Mouse (Mus musculus) kidney, embryonic 15.5 days (tissue): ENCODE results near the gene Dcx. TPM values are rescaled to one million over a fixed set of nuclear protein-coding genes. Genes with fewer than 3 reads are reported as not detected.

Experiments
- ATAC-seq: fragments of 200-750 bp; cut with Nextera tagmentation; replicated peaks from 2 replicates; pipeline ENCODE4 v1.8.0; 2017; ENCODE audit warnings: moderate TSS enrichment; ENCODE audit not compliant: low FRiP score
- H3K27ac ChIP-seq: fragments of 300-500 bp; sonication (generic); 2 replicates; pipeline ENCODE4 v1.5.1; 2015; ENCODE audit warnings: mild to moderate bottlenecking, inconsistent platforms
- H3K27me3 ChIP-seq: fragments of 300-500 bp; sonication (generic); 2 replicates; pipeline ENCODE4 v1.6.1; 2015; ENCODE audit warnings: inconsistent platforms
- H3K36me3 ChIP-seq: fragments of 300-500 bp; sonication (generic); 2 replicates; pipeline ENCODE4 v1.6.1; 2015; ENCODE audit warnings: inconsistent platforms
- H3K4me1 ChIP-seq: fragments of 300-500 bp; sonication (generic); 2 replicates; pipeline ENCODE4 v1.6.1; 2015; ENCODE audit warnings: inconsistent platforms
- H3K4me2 ChIP-seq: fragments of 300-500 bp; sonication (generic); 2 replicates; pipeline ENCODE4 v1.6.1; 2015; ENCODE audit warnings: moderate library complexity, mild to moderate bottlenecking, inconsistent platforms
- H3K4me3 ChIP-seq: fragments of 300-500 bp; sonication (generic); replicated peaks from 2 replicates; pipeline ENCODE4 v1.5.1; 2015; ENCODE audit warnings: mild to moderate bottlenecking, inconsistent platforms
- H3K9ac ChIP-seq: fragments of 300-500 bp; sonication (generic); 2 replicates; pipeline ENCODE4 v1.6.1; 2015; ENCODE audit warnings: mild to moderate bottlenecking, inconsistent platforms
- H3K9me3 ChIP-seq: fragments of 300-500 bp; sonication (generic); replicated peaks from 2 replicates; pipeline ENCODE4 v1.6.1; 2016; ENCODE audit warnings: inconsistent platforms
- WGBS: fragments of 180-500 bp; shearing (Covaris S2); methylation state at CpG from one replicate; pipeline ENCODE4 v1.1.7; 2015; ENCODE audit warnings: mixed read lengths; 5-methylcytosine and 5-hydroxymethylcytosine counted together
- polyA plus RNA-seq: library from polyadenylated mRNA; unstranded; fragments of >200 nt; fragmentation: Nextera tagmentation; extraction: Ambion mirVana; gene quantifications from 2 replicates; pipeline ENCODE4 v1.2.1, GENCODE M21; 2015

The Dcx gene
- 4.9 and 6.0 TPM in 2 replicates for polyA plus RNA-seq

- no peaks in the 10 kb centered on the region for H3K36me3 ChIP-seq
- no peaks in the 10 kb centered on the region for H3K4me1 ChIP-seq
- H3K4me3 ChIP-seq = 0 out of 2 replicates have a peak within 1 kb of the TSS, but pooled peaks have one; percentile 14
- no peak within 1 kb of the TSS for H3K27ac ChIP-seq
- WGBS = 43% methylated on average over 8 of the region's 8 CpGs
- peaks cover 7% of the 10 kb centered on the region; the same call in 1 of the 2 replicates for H3K27me3 ChIP-seq
- 0 out of 2 replicates have a peak within 1 kb of the TSS, but pooled peaks have one; percentile 12 for H3K4me2 ChIP-seq
- no peak for ATAC-seq
- no peak within 1 kb of the TSS for H3K9ac ChIP-seq
- H3K9me3 ChIP-seq = no peaks in the 10 kb centered on the region
Measured at GRCm38 (mm10) chrX:143932958-143933357, at the start of gene Dcx. TSS of gene Dcx (minus strand) at chrX:143933311.

GRCm38 (mm10) chrX:143966249-143966648 lies 33.1 kb upstream of the Dcx start:
- Histone ChIP-seq H3K9me3 (no peaks in the 10 kb centered on the region), H3K4me2 (no peak overlapping the region), H3K4me1 (no peaks in the 10 kb centered on the region), H3K36me3 (no peaks in the 10 kb centered on the region), H3K27ac (no peak overlapping the region), H3K27me3 (0 out of 2 replicates have a peak, but pooled peaks cover 4% of the 10 kb centered on the region), H3K9ac (no peak overlapping the region), H3K4me3 (no peak overlapping the region)
- 41% methylated on average over 6 of the region's 6 CpGs for WGBS
- ATAC-seq = peak; percentile 96

- H3K4me1 ChIP-seq = no peaks in the 10 kb centered on the region
- no peak overlapping the region for H3K4me2 ChIP-seq
- H3K9me3 ChIP-seq = no peaks in the 10 kb centered on the region
- no peak for ATAC-seq
- H3K4me3 ChIP-seq = no peak overlapping the region
- no peak overlapping the region for H3K9ac ChIP-seq
- 81% methylated on average over 2 of the region's 2 CpGs for WGBS
- H3K27me3 ChIP-seq = peaks cover 7% of the 10 kb centered on the region; the same call in 1 of the 2 replicates
- no peaks in the 10 kb centered on the region for H3K36me3 ChIP-seq
- no peak overlapping the region for H3K27ac ChIP-seq
Measured at GRCm38 (mm10) chrX:143933671-143934070, 560 bp upstream of the Dcx start.

DNA sequence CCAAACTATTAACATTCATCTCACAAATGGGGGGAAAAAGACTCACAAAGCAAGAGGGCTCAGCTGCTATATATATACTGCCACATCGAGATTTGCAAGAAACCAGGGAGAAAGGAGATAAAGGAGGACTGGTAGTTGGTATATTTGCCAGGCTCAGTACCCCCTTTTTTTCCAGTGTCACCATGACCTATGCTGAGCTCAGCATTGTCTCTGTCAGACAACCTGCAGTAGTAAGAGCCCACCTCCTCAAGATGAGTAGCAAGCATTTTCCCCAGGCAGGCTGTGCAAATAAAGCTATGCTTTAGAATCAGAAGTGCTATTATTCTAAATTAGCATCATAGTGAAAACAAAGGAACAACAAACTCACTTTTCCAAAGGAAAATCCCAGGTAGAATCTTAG lies 581 bp downstream of the Dcx start:
- no peaks in the 10 kb centered on the region for H3K4me1 ChIP-seq
- peaks cover 7% of the 10 kb centered on the region; the same call in 1 of the 2 replicates for H3K27me3 ChIP-seq
- no peak overlapping the region for H3K27ac ChIP-seq
- 0 out of 2 replicates have a peak overlapping the region, but pooled peaks have one; percentile 14 for H3K4me3 ChIP-seq
- H3K36me3 ChIP-seq = no peaks in the 10 kb centered on the region
- 42% methylated on average over 1 of the region's 1 CpGs for WGBS
- no peak overlapping the region for H3K9ac ChIP-seq
- no peak overlapping the region for H3K4me2 ChIP-seq
- no peaks in the 10 kb centered on the region for H3K9me3 ChIP-seq
- no peak for ATAC-seq

GRCm38 (mm10) chrX:143931400-143932185 lies 1.5 kb downstream of the Dcx start:
- no peak overlapping the region for H3K4me3 ChIP-seq
- H3K27ac ChIP-seq = no peak overlapping the region
- 0 out of 2 replicates have a peak overlapping the region, but pooled peaks have one; percentile 12 for H3K4me2 ChIP-seq
- H3K4me1 ChIP-seq = no peaks in the 10 kb centered on the region
- ATAC-seq = no peak
- 55% methylated on average over 6 of the region's 6 CpGs for WGBS
- H3K27me3 ChIP-seq = peaks cover 8% of the 10 kb centered on the region
- no peaks in the 10 kb centered on the region for H3K36me3 ChIP-seq
- H3K9me3 ChIP-seq = no peaks in the 10 kb centered on the region
- no peak overlapping the region for H3K9ac ChIP-seq

DNA sequence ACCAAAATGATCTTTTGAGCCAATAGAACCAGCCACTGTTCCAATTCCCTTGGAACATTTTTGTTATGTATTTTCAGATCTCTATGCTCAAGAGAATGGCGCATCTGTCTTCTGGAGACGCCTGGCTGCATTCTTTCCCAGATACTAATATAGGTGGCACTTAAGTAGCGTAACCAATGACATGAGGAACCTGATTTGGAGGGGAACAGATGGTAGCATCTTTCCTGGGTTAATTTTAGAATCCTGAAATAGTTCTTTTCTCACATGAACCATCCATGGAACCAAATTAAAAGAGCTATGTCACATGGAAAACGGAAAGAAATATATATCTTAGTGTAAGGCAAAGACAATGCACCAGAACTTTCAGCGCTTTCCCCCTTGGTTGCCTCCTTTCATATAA lies 11.0 kb downstream of the Dcx start:
- Histone ChIP-seq H3K4me2 (no peak overlapping the region), H3K4me1 (no peaks in the 10 kb centered on the region), H3K27ac (no peak overlapping the region), H3K4me3 (no peak overlapping the region), H3K9ac (no peak overlapping the region), H3K36me3 (no peaks in the 10 kb centered on the region), H3K27me3 (peaks cover 8% of the 10 kb centered on the region), H3K9me3 (no peaks in the 10 kb centered on the region)
- no peak for ATAC-seq
- WGBS = 88% methylated on average over 5 of the region's 5 CpGs

GRCm38 (mm10) chrX:143906699-143907471 lies 26.2 kb downstream of the Dcx start:
- Histone ChIP-seq H3K4me2 (no peak overlapping the region), H3K9ac (no peak overlapping the region), H3K27ac (no peak overlapping the region), H3K27me3 (peaks cover 6% of the 10 kb centered on the region; the same call in 1 of the 2 replicates), H3K9me3 (no peaks in the 10 kb centered on the region), H3K4me3 (no peak overlapping the region), H3K36me3 (no peaks in the 10 kb centered on the region), H3K4me1 (no peaks in the 10 kb centered on the region)
- 47% methylated on average over 3 of the region's 3 CpGs for WGBS
- ATAC-seq = peak; percentile 52; the same call in 1 of the 2 replicates

- no peak overlapping the region for H3K9ac ChIP-seq
- H3K27me3 ChIP-seq = peaks cover 6% of the 10 kb centered on the region; the same call in 1 of the 2 replicates
- 32% methylated on average over 2 of the region's 2 CpGs for WGBS
- H3K36me3 ChIP-seq = no peaks in the 10 kb centered on the region
- H3K9me3 ChIP-seq = no peaks in the 10 kb centered on the region
- no peak overlapping the region for H3K27ac ChIP-seq
- no peak overlapping the region for H3K4me3 ChIP-seq
- H3K4me1 ChIP-seq = no peaks in the 10 kb centered on the region
- no peak for ATAC-seq
- H3K4me2 ChIP-seq = no peak overlapping the region
Measured at GRCm38 (mm10) chrX:143904689-143905088, 28.4 kb downstream of the Dcx start.

DNA sequence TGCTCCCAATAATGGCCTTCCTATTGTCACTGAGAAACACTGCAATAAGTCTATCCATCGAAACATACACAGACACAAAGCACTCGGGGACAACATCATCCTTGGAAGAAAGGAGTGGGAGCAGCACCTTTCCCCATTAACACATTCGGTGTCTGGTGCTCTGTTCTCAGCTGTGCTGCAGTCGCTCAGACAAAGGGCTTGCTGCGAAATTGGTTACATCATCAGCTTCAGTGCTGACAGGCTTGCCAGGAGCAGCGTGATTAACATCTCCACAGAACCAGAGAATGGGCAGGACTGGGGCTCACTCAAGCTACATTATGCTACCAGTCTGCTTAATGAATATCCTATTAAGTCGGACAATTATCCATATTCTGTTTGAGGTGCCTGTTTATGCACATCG lies 30.8 kb downstream of the Dcx start:
- H3K27ac ChIP-seq = no peak overlapping the region
- no peaks in the 10 kb centered on the region for H3K36me3 ChIP-seq
- no peak overlapping the region for H3K9ac ChIP-seq
- ATAC-seq = no peak
- no peak overlapping the region for H3K4me3 ChIP-seq
- 63% methylated on average over 8 of the region's 8 CpGs for WGBS
- H3K9me3 ChIP-seq = no peaks in the 10 kb centered on the region
- H3K4me1 ChIP-seq = no peaks in the 10 kb centered on the region
- peaks cover 4% of the 10 kb centered on the region; the same call in 1 of the 2 replicates for H3K27me3 ChIP-seq
- no peak overlapping the region for H3K4me2 ChIP-seq

GRCm38 (mm10) chrX:143897363-143898285 lies 35.5 kb downstream of the Dcx start:
- peak; percentile 62; the same call in 1 of the 2 replicates for ATAC-seq
- 47% methylated on average over 7 of the region's 7 CpGs for WGBS
- H3K27me3 ChIP-seq = peaks cover 13% of the 10 kb centered on the region
- H3K4me3 ChIP-seq = no peak overlapping the region
- no peak overlapping the region for H3K4me2 ChIP-seq
- no peaks in the 10 kb centered on the region for H3K4me1 ChIP-seq
- no peaks in the 10 kb centered on the region for H3K36me3 ChIP-seq
- H3K27ac ChIP-seq = 0 out of 2 replicates have a peak overlapping the region, but pooled peaks have one; percentile 10
- no peaks in the 10 kb centered on the region for H3K9me3 ChIP-seq
- no peak overlapping the region for H3K9ac ChIP-seq

DNA sequence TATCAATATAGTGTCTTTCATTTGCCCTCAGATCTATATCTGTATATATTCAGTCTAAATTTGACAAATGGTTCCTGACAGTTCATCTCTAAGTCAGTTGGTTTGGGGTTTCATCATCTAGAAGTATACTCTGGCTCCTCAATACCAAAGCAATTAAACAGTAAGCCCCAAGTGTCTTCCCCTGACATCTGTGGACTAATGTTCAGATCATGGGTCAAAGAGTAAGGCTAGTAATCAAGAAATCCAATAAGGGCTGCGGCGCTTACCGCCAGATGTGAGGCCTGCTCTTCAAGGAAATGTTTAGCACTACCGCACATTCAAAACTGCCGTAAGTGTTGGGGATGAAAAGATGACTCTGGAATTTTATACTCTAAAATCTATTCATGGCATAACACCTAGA lies 36.2 kb downstream of the Dcx start:
- no peak overlapping the region for H3K4me3 ChIP-seq
- 62% methylated on average over 5 of the region's 5 CpGs for WGBS
- peaks cover 13% of the 10 kb centered on the region for H3K27me3 ChIP-seq
- H3K9ac ChIP-seq = no peak overlapping the region
- ATAC-seq = 0 out of 2 replicates have a peak, but pooled peaks have one; percentile 22
- no peak overlapping the region for H3K4me2 ChIP-seq
- H3K36me3 ChIP-seq = no peaks in the 10 kb centered on the region
- H3K9me3 ChIP-seq = no peaks in the 10 kb centered on the region
- H3K27ac ChIP-seq = no peak overlapping the region
- no peaks in the 10 kb centered on the region for H3K4me1 ChIP-seq
